Mouse (Mus musculus) kidney, adult 9 months (tissue): Measurements from ENCODE around the gene Sac3d1.
A peak's percentile ranks its signal among the peaks of the same experiment; 100 is the strongest.

Experiments
- DNase-seq: peaks from one replicate; pipeline ENCODE4 v3.0.0; 2022

The Sac3d1 gene

DNA sequence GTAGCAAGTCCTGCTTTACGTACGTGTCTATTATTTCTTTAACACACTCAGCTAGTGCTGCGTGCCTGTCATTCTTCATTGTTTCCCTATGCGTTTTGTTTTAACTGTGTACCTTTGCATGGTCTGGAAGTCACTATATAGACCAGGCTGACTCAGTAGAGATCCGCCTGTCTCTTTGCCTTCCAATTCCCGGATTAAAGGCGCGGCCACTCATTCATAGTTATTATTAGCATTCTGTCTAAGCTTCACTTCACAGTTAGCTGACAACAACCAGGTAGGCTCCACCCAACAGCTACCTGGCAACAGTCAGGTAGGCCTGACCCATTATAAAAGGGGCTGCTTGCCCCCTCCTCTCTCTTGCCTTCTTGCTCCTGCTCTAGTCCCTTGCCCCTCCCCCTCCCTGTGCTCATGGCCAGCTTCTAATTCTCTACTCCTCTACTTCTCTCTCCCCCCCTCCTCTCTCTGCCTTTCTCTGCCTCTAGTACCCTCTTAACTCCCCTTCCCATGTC, 281 bp upstream of the Sac3d1 start:
- no peak for DNase-seq

DNA sequence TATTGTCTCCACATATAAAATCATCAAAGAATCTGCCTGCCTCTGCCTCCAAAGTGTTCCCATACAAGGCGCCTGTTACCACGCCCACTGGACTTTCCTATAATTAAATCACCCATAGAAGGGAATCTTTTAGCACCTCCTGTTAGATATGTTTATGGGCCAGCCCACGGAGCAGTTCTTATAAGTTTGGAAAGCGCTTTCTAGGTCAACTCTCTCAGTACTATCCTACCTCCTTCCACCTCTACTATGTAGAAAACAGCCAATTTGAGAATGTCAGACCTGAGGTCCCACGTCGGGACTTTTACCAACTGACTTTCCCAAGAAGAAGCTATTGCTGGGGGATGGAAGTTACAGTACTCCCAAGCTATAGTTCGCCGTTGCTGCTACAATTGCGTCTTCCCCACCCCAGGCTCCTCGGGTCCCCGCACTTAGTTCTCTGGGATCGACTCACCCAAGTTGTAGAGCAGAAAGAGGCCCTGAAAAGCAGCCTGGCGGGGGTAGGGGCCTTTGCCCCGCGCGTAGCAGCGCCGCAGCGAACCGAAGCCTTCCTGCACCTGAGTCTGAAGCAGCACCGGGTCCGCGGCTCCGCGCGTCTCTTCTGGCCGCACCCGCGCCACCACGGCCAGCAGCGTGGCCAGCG, 984 bp downstream of the Sac3d1 start:
- DNase-seq, result peak; percentile 34

DNA sequence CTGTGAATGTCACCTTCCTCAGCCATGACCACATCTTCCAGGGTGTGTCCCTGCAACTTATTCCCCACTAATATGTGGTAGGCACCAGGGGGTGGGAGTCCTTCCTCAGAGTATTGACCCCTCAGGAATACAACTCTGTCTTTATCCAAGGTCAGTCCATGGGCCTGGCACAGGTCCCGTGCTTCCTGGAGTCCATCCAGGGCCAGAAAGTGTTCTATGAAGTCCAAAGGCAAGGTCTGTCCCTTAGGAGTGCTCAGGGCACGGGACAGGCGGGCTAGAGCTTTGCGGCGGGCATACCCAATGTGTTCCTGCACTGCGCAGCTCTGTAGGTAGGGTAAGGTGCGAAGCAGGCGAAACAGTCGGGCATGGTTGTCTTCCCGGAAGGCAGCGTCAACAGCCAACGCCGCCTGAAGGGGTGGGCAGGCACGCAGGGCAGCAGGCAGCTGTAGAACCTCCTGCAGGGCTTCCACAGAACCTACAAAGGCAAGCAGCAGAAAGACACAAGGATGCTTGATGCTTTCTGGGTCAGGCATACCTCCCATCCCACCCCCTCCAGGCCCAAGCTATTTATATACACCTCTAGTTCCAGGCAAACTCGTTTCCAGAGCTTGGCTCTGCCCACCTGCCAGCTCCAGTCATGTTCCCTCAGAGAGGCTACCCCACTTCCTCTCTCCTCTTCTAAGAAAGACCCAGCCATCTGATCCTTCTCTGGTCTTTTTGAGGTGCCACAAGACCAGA, 2.2 kb downstream of the Sac3d1 start:
- DNase-seq, result peak; percentile 71

DNA sequence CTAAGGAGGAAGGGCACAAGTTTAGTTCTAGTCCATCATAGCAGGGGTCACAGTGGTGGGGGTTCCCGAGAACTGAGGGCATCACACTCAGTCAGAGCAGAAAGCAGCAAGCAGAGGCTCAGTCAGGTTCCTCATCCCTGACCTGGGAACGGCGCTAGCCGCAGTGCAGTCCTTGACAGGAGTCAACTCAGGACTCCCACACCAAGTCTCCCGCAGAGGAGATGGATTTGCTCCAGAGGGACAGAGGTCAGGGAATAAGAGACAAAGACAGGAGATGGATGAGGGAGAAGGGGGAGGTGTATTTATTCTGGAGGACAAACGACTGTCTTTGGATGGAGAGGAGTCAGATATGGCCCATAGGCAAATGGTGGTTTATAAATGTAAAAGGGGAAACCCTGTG, 5.3 kb downstream of the Sac3d1 start:
- peak; percentile 64 for DNase-seq

DNA sequence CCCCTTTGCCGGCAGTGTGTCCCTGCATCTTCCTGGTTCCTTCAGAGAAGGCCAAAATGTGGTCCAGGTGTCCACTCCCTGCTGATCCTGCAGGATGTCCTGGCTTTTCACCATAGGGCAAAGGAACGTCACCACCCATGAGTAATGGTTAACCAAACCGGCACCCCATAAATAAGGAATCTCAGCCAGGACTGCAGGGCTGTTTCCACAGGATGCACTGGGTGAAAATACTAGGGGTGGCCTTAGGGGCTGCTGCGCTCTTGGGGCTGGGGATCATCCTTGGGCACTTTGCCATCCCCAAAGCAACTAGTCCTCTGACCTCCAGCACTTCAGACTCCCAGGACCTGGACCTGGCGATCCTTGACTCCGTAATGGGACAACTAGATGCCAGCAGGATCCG, 12.9 kb downstream of the Sac3d1 start, which contains the start of gene Naaladl1:
TSS of gene Naaladl1 (plus strand) at position 197 of the 400 bp plus-strand sequence.
- no peak for DNase-seq

DNA sequence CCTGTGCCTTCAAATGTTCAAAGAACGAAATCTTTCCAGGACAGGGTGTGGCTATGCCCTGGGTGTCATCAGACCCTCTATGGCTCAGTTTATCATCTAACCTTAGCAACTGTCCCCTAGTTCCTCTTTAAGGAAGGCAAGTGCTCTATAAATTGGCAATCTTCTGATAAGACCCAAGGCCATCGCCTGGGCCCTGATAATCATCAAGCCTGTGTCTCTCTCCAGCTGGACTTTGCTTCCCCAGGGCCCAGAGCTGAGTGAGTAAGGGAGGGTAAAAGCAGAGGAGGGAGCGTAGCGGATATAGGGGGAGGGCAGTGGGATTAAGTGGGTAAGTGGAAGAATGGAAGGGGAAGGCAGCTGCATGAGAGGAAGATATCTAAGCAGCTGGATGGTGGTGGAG, 14.0 kb downstream of the Sac3d1 start:
- no peak for DNase-seq

DNA sequence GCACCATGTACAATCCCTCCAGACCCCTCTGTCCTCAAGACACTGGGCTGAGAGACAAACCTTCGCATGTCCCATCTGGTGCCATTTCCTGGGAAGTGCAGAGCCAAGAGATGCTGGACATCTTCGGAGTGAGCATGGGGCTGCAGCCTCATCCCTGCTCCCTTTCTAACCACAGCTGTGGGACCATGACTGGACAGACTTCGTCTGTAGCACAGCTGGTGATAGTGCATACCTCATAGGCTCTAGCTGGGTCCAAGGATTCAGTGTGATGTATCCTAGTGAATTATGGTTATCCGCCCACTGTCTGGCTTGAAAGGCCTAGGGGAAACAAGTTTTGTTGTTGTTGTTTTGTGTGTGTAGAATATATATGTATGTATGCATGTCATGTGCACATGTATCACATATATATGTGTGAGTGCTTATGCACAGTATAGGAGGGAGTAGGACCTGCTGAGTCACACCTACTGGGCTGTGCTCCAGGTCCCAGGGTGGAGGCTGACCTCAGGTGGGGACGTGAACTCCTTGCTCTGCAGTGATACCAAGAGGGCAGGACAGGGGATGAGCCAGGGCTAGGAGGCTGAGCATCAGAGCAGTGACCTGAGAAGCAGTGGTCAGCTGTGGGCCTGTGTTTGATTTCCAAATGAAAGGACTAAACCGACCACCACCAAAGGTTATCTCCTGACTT, 16.1 kb downstream of the Sac3d1 start:
- DNase-seq, result no peak

DNA sequence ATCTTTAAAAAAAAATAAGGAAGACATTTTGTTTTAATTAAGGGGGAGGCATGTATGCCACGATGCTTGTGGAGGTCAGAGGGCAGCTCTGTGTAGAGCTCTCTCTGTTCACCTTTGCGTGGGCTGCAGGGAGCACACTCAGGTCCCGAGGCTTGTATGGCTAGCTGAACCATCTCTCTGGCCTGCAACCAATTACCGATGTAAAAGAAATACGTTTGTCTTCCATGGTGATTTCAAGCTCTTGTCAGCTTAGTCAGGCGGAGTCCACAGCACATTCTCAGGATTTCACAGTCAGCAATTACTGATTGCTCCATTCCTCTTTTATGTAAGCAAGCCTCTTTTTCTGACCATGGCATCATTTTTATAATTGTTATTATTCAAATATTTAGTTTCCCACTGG, 17.3 kb downstream of the Sac3d1 start:
- DNase-seq, result no peak

DNA sequence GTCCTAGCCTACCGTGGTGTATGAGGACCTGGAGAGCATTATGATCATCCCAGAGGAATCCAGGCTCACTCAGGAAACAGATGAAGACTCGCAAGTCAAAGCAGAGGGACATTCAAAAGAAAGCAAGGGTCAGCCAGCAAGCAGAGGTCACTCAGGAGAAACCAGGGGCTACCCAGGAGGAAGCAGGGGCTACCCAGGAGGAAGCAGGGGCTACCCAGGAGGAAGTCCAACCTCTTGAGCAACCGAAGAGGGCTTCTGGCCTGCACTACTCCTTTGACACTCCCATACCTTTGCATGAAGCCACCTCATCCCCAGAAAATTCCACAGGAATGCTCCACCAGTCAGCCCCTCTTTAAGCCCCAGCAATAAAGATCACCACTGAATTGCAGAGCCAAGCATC, 20.6 kb downstream of the Sac3d1 start:
- DNase-seq, result no peak

DNA sequence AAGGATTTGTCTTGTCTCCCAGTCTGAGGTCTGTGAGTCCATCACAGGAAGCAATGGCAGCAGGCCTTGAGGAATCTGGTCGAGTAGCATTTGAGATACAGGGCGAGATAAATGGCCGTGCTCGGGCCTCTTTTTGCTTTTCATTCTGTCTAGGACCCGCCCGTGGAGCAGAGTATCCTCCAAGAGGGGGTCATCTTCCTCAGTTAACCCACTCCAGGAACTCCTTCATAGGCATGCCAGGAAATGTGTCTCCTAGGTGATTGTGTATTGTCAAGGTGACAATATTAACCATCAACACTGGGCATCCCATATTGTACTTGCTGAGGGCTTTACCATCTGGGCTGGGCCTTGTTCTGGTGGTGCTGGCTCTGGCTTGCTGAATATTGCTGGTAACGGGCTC, 24.3 kb downstream of the Sac3d1 start, which contains the start of gene AC131692.1:
TSS of gene AC131692.1 (plus strand) at position 301 of the 400 bp plus-strand sequence.
- DNase-seq, result no peak

DNA sequence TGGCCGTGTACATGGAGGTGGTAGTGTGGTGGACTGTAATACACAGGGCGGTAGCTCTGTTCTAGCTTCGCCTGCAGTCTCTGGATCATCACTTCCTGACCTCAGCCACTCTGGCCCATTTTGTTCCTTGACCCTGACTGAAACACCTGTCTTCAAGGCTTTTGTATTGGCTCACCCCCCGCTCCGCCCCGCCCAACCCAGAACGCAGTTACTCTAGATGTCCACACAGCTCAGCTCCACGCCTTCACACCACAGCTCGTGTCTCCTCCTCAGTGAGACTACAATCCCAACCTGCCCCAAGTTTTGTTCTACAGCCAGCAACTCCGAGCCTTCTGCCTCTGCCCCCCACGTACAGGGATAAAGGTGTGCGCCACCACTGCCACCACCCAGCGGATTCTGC, 29.6 kb downstream of the Sac3d1 start:
- no peak for DNase-seq

DNA sequence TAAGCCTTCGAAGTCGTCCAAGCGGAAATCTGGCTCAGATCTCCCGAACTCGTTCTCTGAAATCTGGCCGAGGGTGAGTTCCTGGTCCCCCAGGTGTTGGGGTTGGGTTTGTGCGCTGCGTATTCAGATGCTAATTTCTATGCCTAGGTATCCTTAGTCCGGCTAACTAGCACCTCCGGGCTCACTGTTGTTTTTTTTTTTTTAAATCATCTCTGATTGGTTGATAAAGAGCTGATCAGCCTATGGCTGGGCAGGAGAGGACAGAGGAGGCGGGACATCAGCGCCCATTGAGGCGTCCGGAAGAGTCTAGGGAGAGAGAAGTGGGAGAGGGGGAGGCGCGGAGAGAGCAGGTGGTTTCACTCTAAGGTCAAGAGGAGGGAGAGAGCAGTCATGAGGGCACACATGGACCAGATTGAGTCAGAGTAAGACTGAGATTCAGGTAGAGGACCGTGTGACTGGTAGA, 33.0 kb downstream of the Sac3d1 start:
- peak; percentile 62 for DNase-seq

DNA sequence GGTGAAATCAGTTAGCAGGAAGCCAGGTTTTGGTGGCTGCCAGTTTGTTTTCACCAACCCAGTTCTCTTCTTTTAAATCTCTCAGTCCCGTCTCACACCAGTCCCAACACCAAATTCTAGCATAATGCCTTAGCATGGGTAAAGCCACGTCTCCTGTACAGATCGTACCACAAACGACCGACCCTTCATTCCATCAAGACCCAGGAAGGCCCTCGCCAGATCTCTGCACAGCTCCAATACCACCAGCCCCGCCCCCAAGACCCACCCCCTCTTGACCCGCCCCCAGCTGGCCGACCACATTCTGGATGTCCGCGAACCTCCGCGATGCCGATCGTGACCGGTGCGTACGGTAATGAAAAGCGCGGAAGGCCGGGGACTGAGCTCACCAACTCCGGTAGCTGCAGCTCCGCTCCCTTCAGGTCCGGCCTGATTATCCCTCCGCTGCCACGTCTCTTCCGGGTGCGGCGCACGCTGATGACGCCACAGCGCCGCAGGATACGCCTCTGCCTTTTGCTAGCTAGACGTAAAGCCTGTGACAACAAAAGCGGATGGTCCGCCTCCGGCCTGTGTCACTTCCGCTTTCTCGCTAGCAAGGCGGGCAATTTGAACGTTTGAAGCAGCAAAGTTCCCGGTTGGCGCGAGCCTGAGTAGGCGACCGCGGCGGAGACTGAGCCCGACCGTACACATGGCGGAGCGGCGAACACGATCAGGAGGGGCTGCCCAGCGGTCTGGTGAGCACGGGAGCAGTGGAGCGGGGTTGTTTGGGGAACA, 33.8 kb downstream of the Sac3d1 start, which contains the start of the genes Zfpl1 and Cdca5:
TSS of gene Zfpl1 (minus strand) at position 479 of the 771 bp plus-strand sequence.
TSS of gene Cdca5 (plus strand) at position 506 of the 771 bp plus-strand sequence.
- peak; percentile 98 for DNase-seq

DNA sequence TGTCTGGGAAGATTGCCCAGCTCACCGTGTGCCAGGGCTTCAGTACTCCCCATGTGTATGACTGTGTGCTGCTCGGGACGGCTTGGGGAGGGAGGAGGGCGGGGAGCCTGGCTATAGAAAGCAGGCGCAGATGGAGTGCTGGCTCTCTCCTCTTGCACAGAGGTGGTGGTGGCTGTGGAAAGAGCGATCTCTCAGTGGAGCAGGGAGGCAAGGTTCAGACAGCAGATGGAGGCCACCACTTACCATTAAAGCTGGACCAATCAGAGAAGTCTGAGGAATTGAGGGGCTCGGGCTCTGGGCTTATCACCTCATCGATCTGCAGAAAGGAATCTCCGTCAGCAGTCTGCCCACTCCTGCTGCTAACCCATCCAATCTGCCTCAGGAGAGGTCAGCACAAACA, 36.3 kb downstream of the Sac3d1 start, which contains the start of gene Gm28374:
TSS of gene Gm28374 (minus strand) at position 101 of the 400 bp plus-strand sequence.
- no peak for DNase-seq

DNA sequence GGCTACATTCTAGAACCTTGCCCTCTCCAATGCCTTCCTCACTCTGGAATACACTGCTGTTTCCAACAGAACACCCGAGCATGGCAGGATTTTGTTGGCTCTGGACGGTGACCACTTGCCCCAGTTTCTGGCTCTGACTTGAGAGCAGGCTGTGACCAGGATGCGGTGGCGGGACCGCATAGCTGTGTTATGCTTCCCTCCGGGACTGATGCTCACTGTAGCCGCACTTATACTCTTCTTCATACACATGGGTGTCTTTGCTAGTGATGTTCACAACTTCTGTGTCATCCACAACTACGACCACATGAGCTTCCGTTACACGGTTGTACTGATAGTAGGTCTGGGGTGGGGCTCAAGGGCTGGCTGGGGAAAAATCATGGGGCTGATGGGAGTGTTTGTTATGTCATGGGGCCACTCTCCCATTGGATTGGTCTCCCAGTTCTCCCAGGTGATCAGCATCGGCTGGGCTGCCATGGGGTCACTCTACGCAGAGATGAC, 38.4 kb downstream of the Sac3d1 start, which contains the start of gene Tmem262:
TSS of gene Tmem262 (plus strand) at position 51 of the 498 bp plus-strand sequence.
- no peak for DNase-seq

DNA sequence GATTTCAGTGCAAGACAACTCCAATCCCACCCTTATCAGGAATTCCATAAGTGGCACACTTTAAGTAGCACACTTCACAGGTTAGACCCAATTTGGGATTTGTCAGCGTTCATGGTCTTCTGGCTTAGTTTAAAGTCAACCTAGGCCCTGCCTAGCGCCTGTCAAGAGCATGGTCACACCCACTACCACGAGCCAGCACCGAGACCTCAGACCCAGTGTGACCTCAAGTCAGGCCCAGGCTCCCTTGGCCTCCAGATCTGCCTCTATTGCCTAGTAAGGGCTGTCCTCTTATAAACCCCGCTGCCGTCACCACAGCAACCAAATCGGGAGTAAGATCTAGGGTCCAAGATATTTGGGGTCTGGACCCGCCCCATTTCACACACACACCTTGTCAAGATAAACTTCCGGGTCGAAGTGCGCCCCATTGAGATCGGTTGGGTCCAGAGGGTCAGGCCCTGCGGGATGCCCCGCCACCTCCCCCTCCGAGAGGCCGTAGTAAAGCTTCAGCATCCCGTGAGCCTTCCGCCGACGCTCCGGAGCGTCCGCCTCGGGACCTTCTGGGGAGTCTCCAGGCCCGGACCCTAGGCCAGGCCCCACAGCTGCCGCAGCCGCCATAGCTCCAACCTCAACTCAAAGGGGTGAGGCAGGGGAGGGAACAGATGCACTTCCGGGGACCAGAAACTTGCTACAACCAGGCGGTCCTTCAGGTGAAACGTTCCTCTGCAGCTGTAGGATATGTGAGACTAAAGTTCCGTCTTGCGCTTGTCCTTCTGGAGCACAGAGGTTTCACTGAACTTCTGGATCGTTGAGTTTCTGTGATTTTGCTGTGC, 41.7 kb downstream of the Sac3d1 start, which contains the start of gene Vps51:
TSS of gene Vps51 (minus strand) at position 668 of the 830 bp plus-strand sequence.
- DNase-seq, result peak; percentile 93

DNA sequence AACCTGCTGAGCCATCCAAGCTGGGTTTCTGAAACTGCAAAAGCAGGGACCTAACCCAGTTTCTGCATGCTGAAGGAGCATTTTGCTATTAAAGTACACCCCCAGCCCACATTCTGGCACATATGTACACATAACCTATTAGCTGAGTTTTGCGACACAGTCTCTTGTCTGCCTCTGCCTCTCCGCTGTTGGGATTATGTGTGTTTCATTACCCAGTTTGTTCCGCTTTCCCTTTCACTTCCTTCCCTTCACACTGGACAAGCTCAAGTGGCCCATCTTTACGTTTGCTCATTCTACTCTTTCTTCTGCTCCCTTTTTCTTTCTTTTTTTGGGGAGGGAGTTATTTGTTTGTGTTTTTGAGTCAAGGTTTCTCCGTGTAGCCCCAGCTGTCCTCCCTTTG, 44.6 kb downstream of the Sac3d1 start:
- DNase-seq, result no peak

DNA sequence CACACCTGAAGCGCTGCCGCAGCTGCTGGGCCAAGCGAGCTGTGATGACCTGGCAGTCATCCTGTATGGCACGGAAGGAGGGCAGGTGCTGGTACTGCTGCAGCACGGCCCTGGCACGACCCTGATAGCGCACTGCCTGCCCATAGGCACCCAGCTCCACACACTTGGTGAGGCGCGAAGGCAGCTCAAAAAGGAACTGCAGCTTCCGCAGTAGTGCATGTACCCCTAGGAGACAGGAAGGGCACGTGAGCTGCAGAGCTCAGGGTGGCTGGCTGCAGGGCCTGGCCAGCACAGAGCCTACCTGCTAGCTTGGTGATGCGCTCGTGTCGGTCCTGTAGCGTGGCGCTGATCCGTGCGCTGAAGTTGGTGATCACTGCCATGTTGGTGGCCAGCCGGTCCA, 47.2 kb downstream of the Sac3d1 start:
- no peak for DNase-seq

DNA sequence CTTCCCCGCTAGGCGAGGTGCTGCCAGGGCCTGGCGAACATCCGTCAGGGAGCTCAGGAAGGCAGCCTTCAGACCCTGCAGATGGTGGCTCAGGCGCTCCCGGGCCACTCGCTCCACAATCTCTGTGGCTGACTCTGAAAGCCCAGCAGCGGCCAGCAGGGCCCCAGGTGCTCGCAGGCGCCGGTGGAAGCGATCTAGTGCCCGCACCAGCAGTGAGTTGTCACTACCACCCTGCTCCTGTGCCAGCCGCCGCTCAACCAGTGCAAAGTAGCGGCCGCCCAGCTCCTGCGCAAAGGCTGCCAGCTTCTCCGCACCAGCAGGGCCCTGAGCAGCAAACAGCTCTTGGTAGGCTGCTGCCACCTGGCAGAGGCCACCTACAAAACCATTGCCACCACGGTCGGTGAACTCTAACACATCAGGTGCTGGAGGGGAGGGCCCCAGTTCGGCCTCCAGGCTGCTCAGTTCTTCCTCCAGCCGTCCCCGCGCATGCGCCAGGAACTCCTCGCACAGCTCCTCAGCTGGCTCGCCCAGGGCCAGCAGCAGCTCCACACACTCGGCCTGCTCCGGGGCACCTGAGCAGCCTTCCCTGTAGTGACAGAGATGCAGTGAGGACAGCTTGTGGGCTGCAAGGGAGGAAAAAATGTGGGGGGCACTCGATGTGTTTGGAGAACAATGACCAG, 47.7 kb downstream of the Sac3d1 start:
- no peak for DNase-seq

DNA sequence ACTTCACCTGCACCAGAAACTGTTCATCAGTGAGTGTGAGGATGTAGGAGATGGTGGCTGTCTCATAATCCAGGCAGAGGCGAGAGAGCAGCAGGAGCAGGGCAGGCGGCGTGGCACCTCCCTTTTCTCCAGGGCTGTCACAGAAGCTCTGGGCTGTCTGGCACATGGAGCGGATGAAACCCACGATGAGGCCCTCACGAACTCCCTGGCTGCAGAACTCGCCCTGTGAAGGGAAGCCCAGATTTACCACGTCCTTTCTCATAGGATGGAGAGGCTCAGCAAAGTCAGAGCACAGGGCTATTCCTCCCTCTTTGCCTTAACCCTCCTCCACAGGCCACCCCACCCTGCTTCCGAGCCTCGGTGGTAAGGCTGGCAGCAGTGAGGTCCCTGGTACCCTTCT, 48.6 kb downstream of the Sac3d1 start:
- DNase-seq, result no peak
